Comparison of ENCODE assay signal across 13 mouse cellular contexts in genomic region chr2:73512044-73512443, GRCm38 (mm10). TPM values are rescaled to one million over a fixed set of nuclear protein-coding genes. Genes with fewer than 3 reads are reported as not detected.
DNase-seq lines count a peak whose midpoint lies in the region; ATAC-seq and TF ChIP-seq lines count a peak whose summit lies in the region.
"Had no signal": no experiment of that assay in that cellular context is flagged by ENCODE, and none has a peak within 500 bp of the region (broad histone marks: within the 10 kb centered on the region; RNA-seq: fewer than 3 reads in every experiment).

No protein-coding gene starts in this region.

- intact Hi-C loops in heart, postnatal 36 days (cut with DNase I) = no loop called here

- DNase-seq in heart, adult 8-10 months (ENCODE audit: low spot score) = peak; percentile 36
- DNase-seq in heart, postnatal 36 days = no peak
- DNase-seq in spleen, adult 2 months (ENCODE audit: low read depth in 1 of 2, low spot score in 2 of 2) = peak in 1 of 2 experiments; percentile 25
- DNase-seq in spleen, postnatal 4 days (ENCODE audit: low spot score in 2 of 2) = no peak
- DNase-seq in splenic B cell, adult 2 months (ENCODE audit: low read depth, low spot score) = peak; percentile 61
- no peak for DNase-seq in layer of hippocampus, postnatal 25 days (ENCODE audit: extremely low spot score in 1 of 2, low spot score in 1 of 2)
- DNase-seq in forebrain, embryonic 14.5 days (ENCODE audit: low spot score) = no peak
- DNase-seq: cerebellum, adult 9-10 months; left cerebral cortex, postnatal 4 days; retina, postnatal 1 day; thymus, postnatal 25 days had no signal

- no peak for ATAC-seq in limb, embryonic 13.5 days (ENCODE audit: low FRiP score, low read depth)
- ATAC-seq in forebrain, embryonic 14.5 days = no peak

- peaks cover 10% of the 10 kb centered on the region; the same call in 1 of the 2 replicates for H3K4me1 ChIP-seq in spleen, adult 2 months (ENCODE audit: control insufficient read depth, insufficient read depth, insufficient read length)
- H3K4me1 ChIP-seq in limb, embryonic 13.5 days = peaks cover 41% of the 10 kb centered on the region
- H3K4me1 ChIP-seq in forebrain, embryonic 14.5 days (ENCODE audit: control insufficient read depth, insufficient read depth, low read length) = no peaks in the 10 kb centered on the region

- no peaks in the 10 kb centered on the region for H3K36me3 ChIP-seq in spleen, adult 2 months (ENCODE audit: control insufficient read depth, insufficient read depth, low read length)
- H3K36me3 ChIP-seq in limb, embryonic 13.5 days = peaks cover 12% of the 10 kb centered on the region
- H3K36me3 ChIP-seq in splenic B cell, adult 2 months (ENCODE audit: control insufficient read depth, insufficient read depth, low read length, poor library complexity, severe bottlenecking) = no peaks in the 10 kb centered on the region
- no peaks in the 10 kb centered on the region for H3K36me3 ChIP-seq in forebrain, embryonic 14.5 days (ENCODE audit: control insufficient read depth, insufficient read depth, low read length)

- no peak overlapping the region for H3K9ac ChIP-seq in limb, embryonic 13.5 days
- no peak overlapping the region for H3K9ac ChIP-seq in forebrain, embryonic 14.5 days (ENCODE audit: low read length)

- TF ChIP-seq POLR2A in spleen, adult 2 months (IDR thresholded peaks at IDR 0.05; ENCODE audit: low read depth, low read length) = no peak

- H3K27me3 ChIP-seq in spleen, adult 2 months (ENCODE audit: control insufficient read depth, insufficient read depth, low read length) = no peaks in the 10 kb centered on the region
- no peaks in the 10 kb centered on the region for H3K27me3 ChIP-seq in limb, embryonic 13.5 days
- no peaks in the 10 kb centered on the region for H3K27me3 ChIP-seq in splenic B cell, adult 2 months (ENCODE audit: control insufficient read depth, insufficient read depth, low read length, poor library complexity, severe bottlenecking)
- H3K27me3 ChIP-seq in forebrain, embryonic 14.5 days (replicated peaks; ENCODE audit: control insufficient read depth, insufficient read depth, low read length) = no peaks in the 10 kb centered on the region

- 38% methylated on average over 3 of the region's 3 CpGs for WGBS in spleen, adult 2 months
- 80% methylated on average over 3 of the region's 3 CpGs for WGBS in limb, embryonic 13.5 days
- 95% methylated on average over 3 of the region's 3 CpGs for WGBS in forebrain, embryonic 14.5 days

- no peak overlapping the region for H3K4me2 ChIP-seq in limb, embryonic 13.5 days (replicated peaks)
- no peak overlapping the region for H3K4me2 ChIP-seq in forebrain, embryonic 14.5 days (ENCODE audit: low read length)

- no peaks in the 10 kb centered on the region for H3K9me3 ChIP-seq in limb, embryonic 13.5 days
- H3K9me3 ChIP-seq in forebrain, embryonic 14.5 days (replicated peaks; ENCODE audit: control insufficient read depth, low read length) = no peaks in the 10 kb centered on the region
- H3K9me3 ChIP-seq: forebrain, embryonic 10.5 days had no signal

- H3K27ac ChIP-seq in spleen, adult 2 months (ENCODE audit: insufficient read depth, low read length) = peak overlapping the region; percentile 76
- 0 out of 2 replicates have a peak overlapping the region, but pooled peaks have one; percentile 10 for H3K27ac ChIP-seq in limb, embryonic 13.5 days
- no peak overlapping the region for H3K27ac ChIP-seq in forebrain, embryonic 14.5 days (ENCODE audit: low read depth, low read length)
- H3K27ac ChIP-seq: forebrain, embryonic 10.5 days had no signal

- H3K4me3 ChIP-seq in spleen, adult 2 months (ENCODE audit: extremely low read depth, insufficient read depth, insufficient read length) = no peak overlapping the region
- no peak overlapping the region for H3K4me3 ChIP-seq in limb, embryonic 13.5 days
- no peak overlapping the region for H3K4me3 ChIP-seq in forebrain, embryonic 14.5 days (ENCODE audit: low read depth, low read length)
- H3K4me3 ChIP-seq: forebrain, embryonic 10.5 days had no signal

- TF ChIP-seq CTCF in spleen, adult 2 months (IDR thresholded peaks at IDR 0.05; ENCODE audit: extremely low read depth, insufficient read depth, insufficient read length, insufficient replicate concordance) = no peak

RNA-seq across cellular contexts. Expression of gene Wipf1, which starts 17.5 kb away (rescaled TPM):
- total RNA-seq in heart, adult 8-10 months (2022) = 10 to 100 TPM; 11.5 to 14.6 (median 13.3) TPM
- total RNA-seq in heart, postnatal 36 days (2021) = 10 to 100 TPM; 15.4 to 15.5 TPM
- 58.7 and 72.8 TPM in 2 replicates for polyA plus RNA-seq in spleen, adult 2 months (2012; rRNA removed)
- polyA plus RNA-seq in limb, embryonic 13.5 days (2015; fragmentation: Nextera tagmentation; extraction: Ambion mirVana) = 14.6 and 16.2 TPM in 2 replicates
- 10 to 100 TPM in 1 of 2 experiments, 1 to 10 TPM in 1; 9.8 to 10.4 TPM for total RNA-seq in layer of hippocampus, postnatal 25 days (2021)
- 2.5 and 2.8 TPM in 2 replicates for polyA plus RNA-seq in forebrain, embryonic 14.5 days (2014; fragmentation: Nextera tagmentation; extraction: Ambion mirVana)

Comparison
In these comparisons a context has a peak if more than half of its experiments do, and no peak if none do; other contexts are left out.
1. DNase-seq: peak in heart, adult 8-10 months (single experiment) and splenic B cell, adult 2 months (single experiment); none in heart, postnatal 36 days (0 of 2), spleen, postnatal 4 days (0 of 2), layer of hippocampus, postnatal 25 days (0 of 2) and forebrain, embryonic 14.5 days (single experiment).